Mouse (Mus musculus): ENCODE data around the gene Rsrp1.

DNA sequence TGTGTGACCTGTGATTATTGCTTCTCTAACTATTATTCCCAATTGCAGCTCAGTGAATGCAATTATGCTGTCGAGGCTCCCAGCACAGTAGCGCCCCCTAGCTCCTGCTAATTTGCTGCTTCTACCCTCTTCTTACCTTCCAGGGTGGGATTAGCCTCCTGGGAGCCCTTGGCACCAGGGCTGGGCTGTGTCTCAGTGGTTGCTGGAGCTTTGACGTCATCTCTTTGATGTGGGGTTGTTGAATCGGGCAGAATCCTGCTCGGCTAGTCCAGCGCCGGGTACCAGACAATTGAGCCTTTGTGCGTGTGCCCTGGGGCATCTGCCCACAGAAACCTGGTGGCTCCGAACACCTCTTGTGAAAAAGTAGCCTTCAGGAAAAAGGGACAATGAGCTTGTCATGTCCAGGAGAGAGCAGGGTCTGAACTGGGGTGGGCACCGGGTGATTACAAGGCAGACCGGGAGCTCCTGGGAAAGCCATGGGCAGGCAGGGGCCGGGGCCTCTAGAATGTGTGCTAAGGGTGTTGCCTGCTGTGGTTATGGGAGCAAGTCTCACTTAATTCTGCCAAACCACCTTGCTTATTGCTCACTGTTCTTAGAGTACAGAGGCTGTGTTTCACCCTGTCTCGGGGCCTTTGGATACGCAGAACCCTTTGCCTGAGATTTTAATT lies 52.0 kb downstream of the Rsrp1 start:
- peak; percentile 59 for TF ChIP-seq CTCF (IDR thresholded peaks at IDR 0.05; ENCODE audit: low read depth)
- no peak for TF ChIP-seq EP300 (IDR thresholded peaks at IDR 0.05; ENCODE audit: low read depth)
